Mouse (Mus musculus): Measurements from ENCODE around the gene Map3k4.

Gene Map3k4

DNA sequence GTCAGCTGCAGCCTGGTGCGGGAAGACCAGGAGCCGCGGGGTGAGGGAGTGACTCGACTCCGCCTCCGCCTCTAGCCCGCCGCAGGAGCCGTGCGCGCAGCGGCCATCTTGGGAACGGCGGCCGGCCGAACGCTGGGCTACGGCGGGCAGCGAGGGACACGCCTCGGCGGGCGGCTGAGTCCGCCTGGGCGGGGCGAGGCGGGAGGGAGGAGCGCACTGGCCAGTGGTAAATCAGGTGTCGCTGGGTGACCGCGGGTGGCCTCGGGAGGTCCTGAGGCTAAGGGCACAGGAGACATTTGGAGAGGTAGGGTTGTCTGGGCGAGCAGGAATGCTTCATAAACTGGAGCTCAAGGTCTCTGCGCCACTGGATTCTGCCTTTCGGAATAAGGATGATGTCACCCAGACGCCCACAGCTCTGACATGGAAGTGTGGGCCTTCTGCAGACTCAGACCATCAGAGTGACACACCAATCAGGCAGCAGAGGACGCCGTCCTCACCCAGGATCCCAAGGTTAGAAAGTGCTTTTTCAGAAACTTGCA, at the start of gene Map3k4:
Gene Map3k4 (minus strand): TSS at position 134 of the 539 bp plus-strand sequence.
- peak; percentile 95 for DNase-seq

DNA sequence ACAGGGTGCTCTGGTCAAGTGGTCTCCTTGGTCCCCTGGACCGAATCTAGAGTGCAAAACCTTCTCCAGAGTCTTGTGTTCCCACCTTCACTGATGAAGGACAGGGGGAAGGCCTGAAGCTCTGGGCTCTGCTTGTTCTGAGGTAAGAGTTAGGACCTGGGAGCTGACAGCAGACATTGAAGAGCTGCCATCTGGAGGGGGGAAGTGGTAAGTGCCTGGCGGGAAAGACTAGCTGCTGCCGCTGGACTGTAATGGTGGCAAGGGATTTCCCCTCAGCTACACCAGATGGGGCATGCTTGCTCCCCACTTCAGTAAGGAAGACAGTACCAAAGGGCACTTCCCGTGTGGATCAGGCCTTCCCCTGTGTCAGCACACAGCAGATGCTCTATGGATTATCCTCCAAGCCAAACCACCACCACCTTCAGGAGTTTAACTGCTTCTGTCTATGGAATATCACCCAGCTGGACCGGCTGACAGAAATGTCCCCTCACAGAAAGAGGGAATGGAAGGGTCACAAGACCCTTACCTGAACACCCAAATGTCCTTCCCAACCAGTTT, 48.9 kb upstream of the Map3k4 start:
- DNase-seq: peak; percentile 81

DNA sequence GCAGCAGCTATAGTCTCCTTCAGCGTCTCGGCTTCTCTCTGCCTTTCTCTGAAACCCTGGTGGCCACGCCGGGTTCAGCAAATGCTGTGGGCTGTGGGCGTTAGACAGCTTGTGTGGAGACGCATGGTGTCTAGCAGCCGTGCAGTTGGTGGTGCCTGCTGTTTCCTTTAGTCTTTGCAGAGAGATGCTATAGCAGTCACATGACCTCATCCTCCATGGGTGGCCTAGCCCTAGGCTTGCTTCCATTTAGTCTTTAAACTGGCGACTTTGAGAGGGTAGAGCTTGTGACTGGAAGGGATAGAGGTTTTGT, 45.8 kb upstream of the Map3k4 start:
- no peak for DNase-seq

GRCm38 (mm10) chr17:12363601-12364425, 45.2 kb upstream of the Map3k4 start:
- no peak for DNase-seq

GRCm38 (mm10) chr17:12359876-12360275, 41.3 kb upstream of the Map3k4 start:
- no peak for DNase-seq

- DNase-seq: peak; percentile 34
Observed at GRCm38 (mm10) chr17:12352781-12353180, 34.2 kb upstream of the Map3k4 start.

- DNase-seq: no peak
Observed at GRCm38 (mm10) chr17:12351564-12351963, 33.0 kb upstream of the Map3k4 start.

DNA sequence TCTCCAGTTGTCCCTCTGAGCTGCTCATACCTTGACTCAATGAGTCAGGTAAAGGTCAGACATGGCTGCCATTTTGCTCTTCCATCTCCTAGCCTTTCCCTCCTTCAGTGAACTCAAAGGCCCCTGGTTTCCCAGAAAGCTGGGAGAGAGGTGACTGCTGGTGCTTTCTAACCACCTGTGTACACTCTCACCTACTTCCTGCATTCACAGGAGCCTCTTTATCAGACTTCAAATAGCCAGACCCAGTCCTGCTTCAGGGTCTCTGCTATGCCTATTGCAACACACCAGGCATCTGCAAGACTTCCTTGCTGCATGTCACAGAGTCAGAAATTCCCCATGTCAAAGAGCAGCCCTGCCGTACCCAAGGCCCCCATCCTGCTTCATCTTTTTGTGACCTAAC, 28.9 kb upstream of the Map3k4 start:
- no peak for DNase-seq

DNA sequence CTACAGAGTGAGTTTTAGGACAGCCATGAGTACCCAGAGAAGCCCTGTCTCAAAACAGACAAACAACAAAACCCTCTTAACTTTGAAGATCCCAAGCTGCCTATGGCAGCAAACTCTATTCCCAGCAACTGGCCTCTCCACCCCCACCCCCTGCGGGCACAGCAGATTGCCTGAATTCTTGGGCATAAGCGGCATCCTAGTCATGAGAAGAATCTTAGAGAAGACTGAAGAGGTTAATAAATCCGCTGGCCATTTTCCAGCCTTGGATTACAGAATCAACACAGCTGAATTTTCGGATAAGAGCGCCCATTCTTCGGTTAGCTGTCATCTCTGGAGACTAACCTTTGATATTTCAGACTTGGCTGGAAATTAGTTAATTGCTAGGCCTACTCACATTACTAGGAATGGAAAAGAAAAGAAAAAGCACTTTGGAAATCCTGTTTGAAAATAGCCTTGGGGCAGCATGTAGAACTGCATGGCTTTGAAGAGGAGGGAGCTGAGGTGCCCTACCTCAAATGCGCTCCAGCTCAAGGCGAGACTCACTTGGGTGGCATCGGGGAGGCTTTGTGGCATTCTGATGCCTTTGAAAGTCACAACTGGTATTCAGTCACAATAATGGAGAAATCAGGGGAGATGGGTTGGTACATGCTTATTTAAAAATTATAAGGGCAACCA, 25.2 kb upstream of the Map3k4 start:
- DNase-seq: peak; percentile 8

- DNase-seq: no peak
Observed at GRCm38 (mm10) chr17:12337156-12337555, 18.6 kb upstream of the Map3k4 start.

DNA sequence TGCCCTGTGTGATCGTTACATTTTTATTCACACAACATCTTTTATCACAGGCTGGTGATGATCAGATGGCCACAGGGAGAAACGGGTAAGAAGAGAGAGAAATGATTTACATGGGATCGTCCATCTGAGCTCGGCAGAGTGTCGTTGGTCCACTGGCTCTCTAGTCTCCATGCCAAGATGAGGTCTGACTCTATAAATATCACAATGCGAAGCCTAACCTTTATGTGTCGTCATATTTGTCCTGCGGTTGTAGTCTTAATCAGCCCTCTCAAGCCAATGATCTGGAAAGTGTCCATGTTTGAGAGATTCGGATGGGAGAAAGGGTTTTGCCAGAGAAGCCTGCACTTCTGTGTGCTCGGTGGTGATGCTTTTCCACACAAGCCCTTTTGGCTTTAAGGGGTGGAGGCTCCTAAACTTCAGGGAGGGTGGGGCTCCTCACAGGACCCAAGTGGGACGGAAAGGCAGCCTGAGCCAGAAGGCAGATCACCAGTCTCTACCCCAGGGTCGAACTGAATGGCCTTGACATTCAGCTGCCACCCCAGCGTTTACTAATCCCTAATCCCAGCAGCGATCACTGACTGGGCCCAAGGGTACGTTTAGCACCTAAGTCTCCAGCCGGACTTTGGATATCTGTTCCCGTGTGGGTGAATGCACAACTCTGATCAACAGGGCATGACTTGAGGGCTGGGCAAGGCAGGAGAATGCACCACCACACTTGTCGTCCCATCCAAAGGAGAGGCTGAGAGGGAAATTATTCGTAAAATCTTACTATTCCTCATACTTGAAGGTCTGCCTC, 17.7 kb upstream of the Map3k4 start:
- no peak for DNase-seq

- no peak for DNase-seq
Observed at GRCm38 (mm10) chr17:12335115-12335514, 16.5 kb upstream of the Map3k4 start.

- peak; percentile 41 for DNase-seq
Observed at GRCm38 (mm10) chr17:12327847-12328518, 9.4 kb upstream of the Map3k4 start.

DNA sequence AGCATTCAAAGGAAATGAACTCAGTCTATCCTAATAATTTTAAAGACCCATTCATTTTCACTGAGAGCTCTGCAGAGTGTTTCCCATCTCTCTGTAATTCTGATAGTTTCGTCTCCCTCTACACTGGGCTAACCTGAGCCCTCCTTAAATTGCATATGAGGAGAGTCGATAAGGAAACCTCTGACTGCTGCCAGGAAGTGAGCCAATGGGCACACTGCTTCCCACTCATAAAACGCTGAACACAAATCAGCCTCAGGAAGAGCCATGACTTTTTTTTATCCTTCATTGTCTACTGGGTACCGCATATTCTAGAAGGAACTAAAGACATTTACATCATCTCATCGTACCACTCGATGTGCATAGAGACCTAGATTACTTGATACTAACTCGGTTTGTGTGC, 1.2 kb upstream of the Map3k4 start:
- DNase-seq: no peak

GRCm38 (mm10) chr17:12317954-12318651, 493 bp downstream of the Map3k4 start:
- DNase-seq: peak; percentile 74

DNA sequence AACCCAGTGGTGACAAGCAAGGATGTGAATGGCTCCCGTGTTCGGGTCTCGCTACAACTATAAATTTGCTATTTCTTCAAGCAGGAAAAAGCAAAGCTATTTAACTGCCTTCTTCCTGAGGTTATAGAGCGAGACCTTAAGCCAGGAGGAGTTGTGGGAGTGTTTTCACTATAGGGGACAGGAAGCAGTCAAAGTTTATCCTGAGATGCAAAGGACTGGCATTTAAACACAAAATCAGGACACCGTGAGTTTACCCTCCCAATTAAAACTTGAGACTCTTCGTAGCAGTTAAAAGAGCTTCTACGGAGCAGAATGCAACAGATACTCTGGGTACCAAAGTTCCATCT, 1.0 kb downstream of the Map3k4 start:
- no peak for DNase-seq

DNA sequence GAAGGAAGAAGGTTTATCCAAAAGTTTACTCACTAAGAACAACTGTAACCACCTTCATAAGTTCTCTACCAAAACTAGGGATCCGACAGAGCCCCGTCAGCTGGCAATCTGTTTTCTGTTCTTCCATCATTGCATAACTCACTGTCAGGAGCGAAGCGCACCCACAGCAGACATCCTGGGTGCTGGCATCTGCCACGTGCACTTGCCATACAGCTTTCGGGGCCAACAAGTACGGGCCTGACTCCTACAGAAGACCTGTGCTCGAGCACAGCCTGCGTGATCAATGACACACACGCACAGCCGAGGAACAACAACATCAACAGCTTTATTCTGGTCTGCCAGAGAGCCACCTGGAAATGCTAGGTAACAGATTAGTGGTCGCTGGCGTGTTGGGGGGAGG, 2.3 kb downstream of the Map3k4 start:
- no peak for DNase-seq

DNA sequence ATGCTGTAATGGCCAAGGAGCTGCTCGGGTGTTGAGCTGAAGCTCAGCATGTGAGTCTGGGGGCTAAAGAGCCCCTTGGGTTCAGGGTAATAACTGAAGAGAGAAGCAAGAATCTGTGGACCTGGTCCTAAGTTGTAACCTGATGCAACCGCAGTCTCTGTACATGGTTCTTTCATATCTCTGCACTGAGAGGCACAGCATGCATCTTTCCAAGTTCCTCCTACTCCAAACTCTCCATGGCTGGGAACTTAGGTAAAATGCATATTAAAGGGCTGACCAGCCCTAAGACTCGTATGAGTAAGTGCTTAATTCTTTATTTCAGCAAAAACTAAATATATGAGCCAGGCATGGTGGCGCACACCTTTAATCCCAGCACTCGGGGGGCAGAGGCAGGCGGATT, 6.3 kb downstream of the Map3k4 start:
- DNase-seq: no peak

DNA sequence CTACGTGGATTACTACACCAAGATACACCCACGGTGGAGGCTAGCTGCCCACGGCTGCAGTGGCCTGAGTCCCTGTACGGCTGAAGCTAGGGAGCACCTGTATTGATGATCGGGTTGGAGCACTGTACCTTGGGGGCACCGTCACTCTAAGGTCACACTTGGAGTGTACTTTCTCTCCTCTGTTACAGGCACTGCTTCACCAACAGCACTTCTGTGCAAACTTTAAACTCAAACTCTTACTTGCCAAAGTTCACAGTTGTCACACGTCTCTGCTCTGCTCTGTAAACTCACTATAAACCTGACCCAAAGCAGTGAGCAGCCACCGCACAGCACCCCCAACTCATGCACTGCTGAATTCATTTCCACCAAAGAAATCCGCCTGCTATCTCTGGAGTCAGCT, 9.1 kb downstream of the Map3k4 start:
- no peak for DNase-seq

GRCm38 (mm10) chr17:12309059-12309458, 9.5 kb downstream of the Map3k4 start:
- DNase-seq: no peak

- no peak for DNase-seq
Observed at GRCm38 (mm10) chr17:12307251-12308135, 11.1 kb downstream of the Map3k4 start.

Measured in embryo, embryonic 11 days (tissue).